Mouse (Mus musculus) heart, postnatal 0 days (tissue): ENCODE measurements around the gene Olfr374. TPM values are rescaled to one million over a fixed set of nuclear protein-coding genes. Genes with fewer than 3 reads are reported as not detected.
"Not testable (repeated sequence)": the region's sequence is repeated elsewhere in the genome, so short reads cannot be mapped to it uniquely, and the experiment has no call there.

Experiments used
- ATAC-seq: fragments of 200-750 bp; cut with Nextera tagmentation; 2 replicates; pipeline ENCODE4 v1.8.0; 2017; ENCODE audit warnings: low read depth, moderate number of reproducible peaks, moderate library complexity; ENCODE audit not compliant: insufficient read depth
- DNase-seq: peaks from one replicate; pipeline ENCODE4 v3.0.0-alpha.2; 2016; ENCODE audit warnings: low spot score
- H3K27ac ChIP-seq: fragments of 300-500 bp; sonication (generic); 2 replicates; pipeline ENCODE4 v1.5.1; 2014; ENCODE audit warnings: low read depth, mild to moderate bottlenecking
- H3K27me3 ChIP-seq: fragments of 300-500 bp; sonication (generic); 2 replicates; pipeline ENCODE4 v1.6.1; 2014; ENCODE audit warnings: low read length, mixed read lengths; ENCODE audit not compliant: control insufficient read depth, insufficient read depth
- H3K36me3 ChIP-seq: fragments of 300-500 bp; sonication (generic); replicated peaks from 2 replicates; pipeline ENCODE4 v1.6.1; 2014; ENCODE audit warnings: low read length, mixed read lengths; ENCODE audit not compliant: control insufficient read depth, insufficient read depth
- H3K4me1 ChIP-seq: fragments of 300-500 bp; sonication (generic); 2 replicates; pipeline ENCODE4 v1.6.1; 2014; ENCODE audit warnings: antibody characterized with exemption; ENCODE audit not compliant: control insufficient read depth, insufficient read depth
- H3K4me2 ChIP-seq: fragments of 300-500 bp; sonication (generic); 2 replicates; pipeline ENCODE4 v1.6.1; 2014; ENCODE audit warnings: low read depth, mild to moderate bottlenecking, low read length, moderate library complexity
- H3K4me3 ChIP-seq: fragments of 300-500 bp; sonication (generic); 2 replicates; pipeline ENCODE4 v1.5.1; 2014; ENCODE audit warnings: low read depth, low read length
- H3K9ac ChIP-seq: fragments of 300-500 bp; sonication (generic); replicated peaks from 2 replicates; pipeline ENCODE4 v1.6.1; 2014; ENCODE audit warnings: low read depth, low read length, mixed read lengths
- H3K9me3 ChIP-seq: fragments of 300-500 bp; sonication (generic); replicated peaks from 2 replicates; pipeline ENCODE4 v1.6.1; 2016; ENCODE audit warnings: low read length; ENCODE audit not compliant: control insufficient read depth
- CTCF ChIP-seq: IDR thresholded peaks from 2 replicates; pipeline ENCODE4 v1.5.1; 2016; ENCODE audit warnings: antibody characterized with exemption, control low read depth, low read depth
- EP300 ChIP-seq: IDR thresholded peaks from 2 replicates; pipeline ENCODE4 v1.6.1; 2016; ENCODE audit warnings: antibody characterized with exemption, low read depth
- WGBS: fragments of 180-500 bp; shearing (Covaris S2); extraction: QIAGEN DNeasy Blood & Tissue Kit; methylation state at CpG from one replicate; pipeline ENCODE4 v1.1.7; 2014; 5-methylcytosine and 5-hydroxymethylcytosine counted together
- polyA plus RNA-seq: library from polyadenylated mRNA; unstranded; fragments of >200 nt; fragmentation: Nextera tagmentation; extraction: Ambion mirVana; gene quantifications from 2 replicates; pipeline ENCODE4 v1.2.1, GENCODE M21; 2015
- total RNA-seq: library from RNA; depleted of rRNA; stranded (reverse); fragments of >200 nt; gene quantifications from 2 replicates; pipeline ENCODE4 v1.2.3, GENCODE M21; 2014; ENCODE audit warnings: low replicate concordance; rRNA removed

Gene Olfr374
- total RNA-seq: not detected in 2 replicates
- 0.01 TPM in 1 of 2 replicates, not detected in the other for polyA plus RNA-seq

DNA sequence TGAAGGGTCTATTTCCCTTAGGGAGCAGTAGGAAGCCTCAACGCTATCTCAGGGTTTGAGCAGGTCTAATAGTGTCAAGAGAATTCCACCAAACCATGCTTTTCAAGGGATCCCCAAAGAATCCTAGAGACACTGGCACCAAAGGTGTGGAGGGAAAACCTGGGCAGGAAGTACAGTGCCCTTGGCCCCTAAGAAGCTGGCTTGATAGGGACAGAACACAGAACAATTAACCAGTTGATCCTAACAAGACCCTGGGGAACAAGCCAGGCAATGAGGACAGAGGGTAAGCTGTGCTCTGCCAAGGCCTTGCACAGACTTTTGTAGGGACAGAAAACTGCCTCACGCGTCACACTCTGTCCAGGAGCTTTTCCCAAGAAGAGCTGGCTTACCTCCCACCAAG, at the start of gene Olfr374:
TSS of gene Olfr374 (plus strand) at position 301 of the 400 bp plus-strand sequence.
- TF ChIP-seq CTCF (no peak), EP300 (no peak)
- Histone ChIP-seq H3K9ac (no peak within 1 kb of the TSS), H3K4me1 (no peaks in the 10 kb centered on the region), H3K27ac (no peak within 1 kb of the TSS), H3K27me3 (no peaks in the 10 kb centered on the region), H3K4me3 (no peak within 1 kb of the TSS), H3K9me3 (peaks cover 6% of the 10 kb centered on the region), H3K36me3 (no peaks in the 10 kb centered on the region), H3K4me2 (no peak within 1 kb of the TSS)
- DNase-seq (no peak), ATAC-seq (no peak)
- WGBS: 76% methylated on average over 3 of the region's 3 CpGs

GRCm38 (mm10) chr8:72057643-72058042, 49.2 kb upstream of the Olfr374 start:
- H3K4me3 ChIP-seq, H3K27me3 ChIP-seq, H3K4me1 ChIP-seq, H3K36me3 ChIP-seq, H3K9me3 ChIP-seq, H3K27ac ChIP-seq, DNase-seq, H3K9ac ChIP-seq, H3K4me2 ChIP-seq, ATAC-seq: not testable (repeated sequence)
- WGBS: 69% methylated on average over 3 of the region's 4 CpGs

GRCm38 (mm10) chr8:72066819-72067399, 39.9 kb upstream of the Olfr374 start:
- not testable (repeated sequence) for H3K4me3 ChIP-seq, H3K4me1 ChIP-seq, H3K4me2 ChIP-seq, H3K27ac ChIP-seq, H3K9ac ChIP-seq, H3K9me3 ChIP-seq, H3K36me3 ChIP-seq, ATAC-seq, DNase-seq, H3K27me3 ChIP-seq
- 50% methylated on average over 1 of the region's 1 CpGs for WGBS

GRCm38 (mm10) chr8:72082877-72083276, 24.0 kb upstream of the Olfr374 start, which contains the start of gene Olfr373:
Gene Olfr373 (plus strand): TSS chr8:72083177.
- H3K9ac ChIP-seq, H3K9me3 ChIP-seq, H3K4me3 ChIP-seq, H3K27me3 ChIP-seq, H3K27ac ChIP-seq, DNase-seq, H3K36me3 ChIP-seq, ATAC-seq, H3K4me2 ChIP-seq, H3K4me1 ChIP-seq: not testable (repeated sequence)

DNA sequence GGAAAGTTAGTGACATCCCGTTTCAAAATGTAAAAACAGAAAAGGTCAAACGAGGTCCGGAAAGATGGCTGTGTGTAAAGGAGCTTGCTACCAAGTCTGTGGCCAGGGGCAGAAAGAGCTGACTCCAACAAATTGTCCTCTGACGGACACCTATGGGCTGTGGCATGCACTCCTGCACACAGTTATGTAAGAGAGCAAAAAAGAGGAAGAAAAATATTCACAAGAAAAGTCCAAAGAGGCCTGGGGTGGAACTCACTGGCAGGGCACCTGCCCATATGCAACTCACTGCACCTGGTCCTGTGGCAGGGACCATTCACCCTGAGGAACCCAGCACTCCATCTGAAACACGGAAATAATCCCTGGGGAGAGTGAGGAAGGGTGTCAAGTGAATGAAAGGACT, 22.1 kb upstream of the Olfr374 start:
- Histone ChIP-seq H3K4me3 (no peak overlapping the region), H3K9ac (no peak overlapping the region), H3K27ac (no peak overlapping the region), H3K27me3 (no peaks in the 10 kb centered on the region), H3K4me2 (no peak overlapping the region), H3K4me1 (no peaks in the 10 kb centered on the region), H3K36me3 (no peaks in the 10 kb centered on the region), H3K9me3 (no peaks in the 10 kb centered on the region)
- 59% methylated on average over 5 of the region's 5 CpGs for WGBS
- no peak for DNase-seq
- TF ChIP-seq CTCF: no peak
- no peak for TF ChIP-seq EP300
- ATAC-seq: no peak

DNA sequence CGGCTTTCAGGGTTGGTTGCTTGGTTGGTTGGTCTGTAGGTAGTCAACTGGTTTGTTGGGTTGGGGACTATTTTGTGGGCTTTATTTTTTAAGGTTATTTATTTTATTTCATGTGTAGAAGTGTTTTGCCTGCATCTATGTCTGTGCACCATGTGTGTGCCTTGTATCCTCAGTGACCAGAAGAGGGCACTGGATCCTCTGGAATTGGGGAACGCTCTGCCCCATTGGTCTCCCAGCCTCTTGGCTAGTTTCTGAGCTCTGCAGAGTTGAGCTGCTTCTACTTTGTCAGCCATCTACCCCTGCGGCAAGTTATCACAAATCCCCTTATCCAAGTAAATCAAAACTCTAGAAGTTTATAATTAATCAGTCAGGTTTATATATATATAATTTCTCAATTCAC, 19.2 kb upstream of the Olfr374 start:
- 72% methylated on average over 3 of the region's 3 CpGs for WGBS
- not testable (repeated sequence) for H3K9me3 ChIP-seq, ATAC-seq, H3K4me2 ChIP-seq, DNase-seq, H3K27ac ChIP-seq, H3K9ac ChIP-seq, H3K4me3 ChIP-seq, H3K4me1 ChIP-seq, H3K36me3 ChIP-seq, H3K27me3 ChIP-seq

- H3K4me1 ChIP-seq, DNase-seq, H3K4me2 ChIP-seq, H3K27ac ChIP-seq, H3K9me3 ChIP-seq, ATAC-seq, H3K4me3 ChIP-seq, H3K36me3 ChIP-seq, H3K9ac ChIP-seq, H3K27me3 ChIP-seq: not testable (repeated sequence)
Observed at GRCm38 (mm10) chr8:72096721-72097120, 10.1 kb upstream of the Olfr374 start.

DNA sequence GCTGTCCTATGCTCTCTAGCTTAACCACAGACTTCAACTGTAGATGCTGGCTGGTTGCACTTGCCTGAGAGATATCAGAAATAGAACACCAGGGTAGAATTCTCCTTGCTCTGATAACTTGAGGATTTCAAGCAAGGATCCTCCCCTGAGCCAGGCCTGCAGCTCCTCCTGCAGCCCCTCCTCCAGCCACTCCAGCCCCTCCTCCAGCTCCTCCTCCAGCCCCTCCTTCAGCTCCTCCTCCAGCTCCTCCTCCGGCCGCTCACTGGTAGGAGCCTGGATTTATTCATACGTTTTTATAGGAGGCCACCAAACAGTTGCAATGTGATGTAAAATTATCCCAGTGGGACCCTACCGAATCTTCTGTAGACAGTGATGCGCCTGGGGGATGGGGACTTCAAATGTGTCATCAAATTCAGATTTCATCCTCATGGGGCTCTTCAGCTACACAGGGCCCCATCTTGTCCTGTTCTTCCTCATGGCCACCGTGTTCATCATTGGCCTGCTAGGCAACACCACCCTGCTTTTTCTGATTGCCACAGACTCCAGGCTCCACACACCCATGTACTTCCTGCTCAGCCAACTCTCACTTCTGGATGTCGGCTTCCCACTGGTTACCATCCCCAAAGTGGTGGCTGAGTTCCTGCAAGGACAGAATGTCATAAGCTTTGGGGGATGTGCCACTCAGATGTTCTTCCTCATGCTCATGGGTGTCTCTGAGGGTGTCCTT, 7.3 kb upstream of the Olfr374 start:
- 59% methylated on average over 6 of the region's 7 CpGs for WGBS
- ATAC-seq, H3K4me2 ChIP-seq, H3K9ac ChIP-seq, H3K36me3 ChIP-seq, H3K4me1 ChIP-seq, H3K4me3 ChIP-seq, DNase-seq, H3K27me3 ChIP-seq, H3K27ac ChIP-seq, H3K9me3 ChIP-seq: not testable (repeated sequence)
